Mouse (Mus musculus) left cerebral cortex, postnatal 36 days (tissue): ENCODE measurements at regions not wholly inside any gene's neighbourhood (a gene's known extent, or its start where the extent isn't known, plus 50 kb on each side); places are given as distances from the start of the nearest gene placed in this dataset.

ENCODE experiments used
- DNase-seq, 2 experiments: peaks; one replicate each; pipeline ENCODE4 v3.0.0; 2021 to 2022; ENCODE audit warnings: low spot score in 2 of 2, mixed read lengths in 1 of 2
- intact Hi-C: fragments of 180-260 bp; cut with DNase I; formaldehyde crosslinking; loops from one replicate; pipeline ENCODE4 v1.15.1; 2025

GRCm38 (mm10) chr13:3477997-3478728 lies 59.7 kb upstream of the Gdi2 start:
- intact Hi-C loops = no loop called here
- peak; percentile 26 to 35 for DNase-seq
